Mouse (Mus musculus) limb, embryonic 13.5 days (tissue): Measurements from ENCODE around the gene Dpf3. TPM values are rescaled to one million over a fixed set of nuclear protein-coding genes. Genes with fewer than 3 reads are reported as not detected.

Experiments
- ATAC-seq: fragments of 200-750 bp; cut with Nextera tagmentation; 2 replicates; pipeline ENCODE4 v1.8.0; 2017; ENCODE audit warnings: low read depth, moderate number of reproducible peaks, moderate TSS enrichment; ENCODE audit not compliant: low FRiP score
- H3K27ac ChIP-seq: fragments of 300-500 bp; sonication (generic); 2 replicates; pipeline ENCODE4 v1.5.1; 2015; ENCODE audit warnings: inconsistent platforms, mild to moderate bottlenecking, moderate library complexity
- H3K27me3 ChIP-seq: fragments of 300-500 bp; sonication (generic); 2 replicates; pipeline ENCODE4 v1.6.1; 2015; ENCODE audit warnings: mild to moderate bottlenecking, inconsistent platforms
- H3K36me3 ChIP-seq: fragments of 300-500 bp; sonication (generic); 2 replicates; pipeline ENCODE4 v1.6.1; 2015; ENCODE audit warnings: inconsistent platforms, mild to moderate bottlenecking, moderate library complexity
- H3K4me1 ChIP-seq: fragments of 300-500 bp; sonication (generic); 2 replicates; pipeline ENCODE4 v1.6.1; 2015; ENCODE audit warnings: inconsistent platforms
- H3K4me2 ChIP-seq: fragments of 300-500 bp; sonication (generic); replicated peaks from 2 replicates; pipeline ENCODE4 v1.6.1; 2015; ENCODE audit warnings: inconsistent platforms, mild to moderate bottlenecking, moderate library complexity
- H3K4me3 ChIP-seq: fragments of 300-500 bp; sonication (generic); 2 replicates; pipeline ENCODE4 v1.5.1; 2015; ENCODE audit warnings: moderate library complexity, mild to moderate bottlenecking, inconsistent platforms
- H3K9ac ChIP-seq: fragments of 300-500 bp; sonication (generic); 2 replicates; pipeline ENCODE4 v1.6.1; 2015; ENCODE audit warnings: mild to moderate bottlenecking, inconsistent platforms
- H3K9me3 ChIP-seq: fragments of 300-500 bp; sonication (generic); 2 replicates; pipeline ENCODE4 v1.6.1; 2016; ENCODE audit warnings: inconsistent platforms
- WGBS: fragments of 180-500 bp; shearing (Covaris S2); methylation state at CpG from one replicate; pipeline ENCODE4 v1.1.7; 2015; 5-methylcytosine and 5-hydroxymethylcytosine counted together
- polyA plus RNA-seq: library from polyadenylated mRNA; unstranded; fragments of >200 nt; fragmentation: Nextera tagmentation; extraction: Ambion mirVana; gene quantifications from 2 replicates; pipeline ENCODE4 v1.2.1, GENCODE M21; 2015

Dpf3 gene
- polyA plus RNA-seq, 1 experiment from 2014 or later, result 6.1 TPM

DNA sequence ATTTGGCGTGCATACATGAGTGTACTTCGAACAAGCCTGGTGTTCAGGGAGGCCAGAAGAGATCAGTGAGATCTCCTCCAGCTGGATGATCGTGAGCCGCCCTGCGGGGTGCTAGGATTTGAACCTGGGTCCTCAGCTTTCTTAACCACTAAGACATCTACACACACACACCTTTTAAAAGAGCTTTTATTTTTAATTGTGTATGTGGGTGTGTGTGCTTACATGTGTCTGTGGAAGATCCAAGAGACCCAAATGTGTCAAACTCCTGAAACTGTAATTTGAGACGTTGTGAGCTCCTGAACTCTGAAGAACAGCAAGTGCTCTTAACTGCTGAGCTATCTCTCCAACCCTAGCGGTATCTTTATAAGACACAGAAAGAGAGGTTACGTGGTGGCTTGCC lies 33.6 kb upstream of the Dpf3 start:
- Histone ChIP-seq H3K27ac (no peak overlapping the region), H3K4me3 (peak overlapping the region; percentile 74), H3K36me3 (no peaks in the 10 kb centered on the region), H3K9ac (peak overlapping the region; percentile 77), H3K4me2 (peak overlapping the region; percentile 73), H3K4me1 (peaks cover 22% of the 10 kb centered on the region), H3K9me3 (no peaks in the 10 kb centered on the region), H3K27me3 (no peaks in the 10 kb centered on the region)
- no peak for ATAC-seq
- WGBS, result 41% methylated on average over 8 of the region's 8 CpGs

DNA sequence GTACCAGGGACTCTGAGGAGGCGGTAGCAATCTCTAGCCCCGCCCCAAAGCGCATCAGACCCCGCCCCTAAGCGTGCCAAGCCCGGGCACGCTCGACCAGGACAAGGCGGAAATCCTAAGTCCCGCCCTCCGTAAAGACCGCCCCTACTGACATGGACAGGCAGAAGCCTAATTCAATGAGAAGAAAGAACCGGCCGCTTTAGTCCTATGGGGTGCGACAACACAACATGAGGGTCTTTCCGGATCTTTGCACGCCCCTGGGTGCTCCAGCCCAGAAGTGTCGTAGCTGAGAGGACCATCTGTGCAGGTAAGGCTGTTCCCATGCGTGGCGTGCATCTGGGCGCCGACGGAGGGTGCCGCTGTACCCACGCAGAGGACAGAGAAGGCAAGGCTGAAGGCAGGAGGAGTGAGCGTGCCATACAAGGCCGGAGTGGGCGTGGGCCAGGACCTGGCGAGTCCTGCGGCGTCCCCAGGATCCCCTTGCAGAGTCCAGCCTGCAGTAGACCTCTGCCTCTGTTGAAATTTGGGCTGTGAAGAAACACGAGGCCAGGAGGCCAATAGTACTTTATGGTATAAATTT lies 32.9 kb upstream of the Dpf3 start, which contains the start of gene Dcaf4:
Gene Dcaf4 (plus strand): TSS at position 156 of the 580 bp plus-strand sequence.
- Histone ChIP-seq H3K4me2 (peak within 1 kb of the TSS; percentile 73), H3K36me3 (no peaks in the 10 kb centered on the region), H3K9me3 (no peaks in the 10 kb centered on the region), H3K9ac (peak within 1 kb of the TSS; percentile 77), H3K27ac (peak within 1 kb of the TSS; percentile 63; the same call in 1 of the 2 replicates), H3K4me3 (peak within 1 kb of the TSS; percentile 74), H3K4me1 (peaks cover 19% of the 10 kb centered on the region), H3K27me3 (no peaks in the 10 kb centered on the region)
- WGBS, result under 1% methylated on average over 32 of the region's 32 CpGs
- ATAC-seq, result peak; percentile 98

DNA sequence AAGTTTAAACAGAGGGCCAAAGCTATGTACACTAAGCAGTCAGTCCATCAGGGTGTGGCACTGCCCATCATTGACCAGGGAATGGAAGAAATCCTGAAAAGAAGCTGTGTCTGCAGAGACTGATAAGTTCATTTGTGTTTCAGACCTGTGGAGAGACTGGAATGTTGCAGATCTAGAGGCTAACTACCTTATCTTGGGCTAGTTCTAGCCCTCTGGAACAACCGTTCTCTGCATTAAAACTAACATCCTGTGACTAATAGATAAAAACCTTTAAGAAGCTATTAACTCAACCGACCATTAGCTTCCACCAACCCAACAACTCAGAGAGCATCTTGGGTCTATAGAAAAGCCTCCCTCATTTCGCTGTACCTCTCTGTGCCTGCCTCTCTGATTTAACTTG lies 30.1 kb upstream of the Dpf3 start:
- Histone ChIP-seq H3K36me3 (no peaks in the 10 kb centered on the region), H3K4me2 (no peak overlapping the region), H3K4me3 (no peak overlapping the region), H3K9me3 (no peaks in the 10 kb centered on the region), H3K27me3 (no peaks in the 10 kb centered on the region), H3K4me1 (peaks cover 24% of the 10 kb centered on the region), H3K27ac (no peak overlapping the region), H3K9ac (no peak overlapping the region)
- no peak for ATAC-seq
- 81% methylated on average over 3 of the region's 3 CpGs for WGBS

DNA sequence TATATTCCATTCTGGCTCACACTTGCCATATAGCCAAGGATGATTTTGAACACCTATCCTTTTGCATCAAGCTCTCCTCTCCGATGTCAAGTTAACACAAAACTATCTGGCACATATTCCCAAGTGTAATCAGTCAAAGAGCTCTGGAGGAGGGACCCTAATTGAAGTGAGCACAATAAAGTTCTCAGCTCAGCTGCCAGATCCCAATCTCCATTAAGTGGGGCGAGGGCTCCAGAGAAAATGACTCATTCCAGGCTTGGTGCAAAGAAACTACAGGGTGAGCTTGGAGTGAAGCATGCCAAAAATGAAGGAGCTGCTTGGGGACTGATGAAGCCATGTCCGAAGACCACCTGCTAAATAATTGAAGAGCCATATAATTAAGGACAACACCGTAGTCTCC lies 26.7 kb upstream of the Dpf3 start:
- no peaks in the 10 kb centered on the region for H3K9me3 ChIP-seq
- H3K4me1 ChIP-seq, result peaks cover 19% of the 10 kb centered on the region
- no peaks in the 10 kb centered on the region for H3K36me3 ChIP-seq
- no peak overlapping the region for H3K4me2 ChIP-seq
- 57% methylated on average over 4 of the region's 4 CpGs for WGBS
- no peak overlapping the region for H3K4me3 ChIP-seq
- no peak overlapping the region for H3K27ac ChIP-seq
- H3K27me3 ChIP-seq, result no peaks in the 10 kb centered on the region
- no peak overlapping the region for H3K9ac ChIP-seq
- ATAC-seq, result no peak

DNA sequence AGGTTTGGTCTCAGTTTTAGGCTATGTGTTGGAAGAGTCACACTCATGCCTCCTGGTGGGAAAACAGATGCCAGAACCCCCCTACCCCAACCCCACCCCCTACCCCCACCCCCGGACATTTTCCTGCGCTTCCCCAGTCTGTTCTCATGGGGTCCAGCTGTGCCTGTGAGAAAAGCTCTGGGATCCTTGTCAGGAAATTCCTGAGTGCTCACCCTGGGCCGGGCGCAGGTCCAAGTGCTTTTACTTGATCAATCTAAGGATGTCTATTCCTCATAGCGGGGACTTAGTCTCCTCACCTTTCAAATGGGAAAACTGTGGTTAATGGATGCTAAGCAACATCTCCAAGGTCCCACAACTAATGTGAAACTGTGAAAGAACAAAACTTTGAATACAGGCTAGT lies 25.7 kb upstream of the Dpf3 start:
- Histone ChIP-seq H3K4me1 (peaks cover 19% of the 10 kb centered on the region), H3K4me3 (no peak overlapping the region), H3K27me3 (no peaks in the 10 kb centered on the region), H3K9ac (no peak overlapping the region), H3K9me3 (no peaks in the 10 kb centered on the region), H3K36me3 (no peaks in the 10 kb centered on the region), H3K27ac (no peak overlapping the region), H3K4me2 (no peak overlapping the region; the same call in 1 of the 2 replicates)
- 10% methylated on average over 5 of the region's 5 CpGs for WGBS
- peak; percentile 24; the same call in 1 of the 2 replicates for ATAC-seq

DNA sequence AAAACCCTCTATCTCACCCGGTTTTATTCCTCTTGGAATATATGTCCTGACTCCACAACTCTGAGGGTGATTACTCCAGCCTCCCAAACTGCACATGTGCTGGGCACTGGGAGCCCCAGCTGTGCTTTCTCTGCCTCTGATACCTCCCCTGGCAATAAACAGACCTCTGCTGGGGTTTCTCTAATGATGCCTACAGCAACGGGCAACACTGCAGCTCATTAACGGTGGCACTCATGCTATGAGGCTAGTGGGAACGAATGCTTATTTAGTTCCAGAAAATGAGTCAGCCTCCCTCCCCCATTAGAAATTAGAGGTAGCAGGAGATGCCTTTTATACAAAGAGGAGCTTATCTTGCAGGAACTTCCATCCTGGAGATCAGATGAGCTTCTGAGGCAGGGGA lies 25.3 kb upstream of the Dpf3 start:
- Histone ChIP-seq H3K9ac (no peak overlapping the region), H3K27ac (no peak overlapping the region), H3K4me1 (peaks cover 19% of the 10 kb centered on the region), H3K4me3 (no peak overlapping the region), H3K9me3 (no peaks in the 10 kb centered on the region), H3K27me3 (no peaks in the 10 kb centered on the region), H3K36me3 (no peaks in the 10 kb centered on the region), H3K4me2 (peak overlapping the region; percentile 25)
- 9% methylated on average over 4 of the region's 4 CpGs for WGBS
- ATAC-seq, result 0 out of 2 replicates have a peak, but pooled peaks have one; percentile 48

DNA sequence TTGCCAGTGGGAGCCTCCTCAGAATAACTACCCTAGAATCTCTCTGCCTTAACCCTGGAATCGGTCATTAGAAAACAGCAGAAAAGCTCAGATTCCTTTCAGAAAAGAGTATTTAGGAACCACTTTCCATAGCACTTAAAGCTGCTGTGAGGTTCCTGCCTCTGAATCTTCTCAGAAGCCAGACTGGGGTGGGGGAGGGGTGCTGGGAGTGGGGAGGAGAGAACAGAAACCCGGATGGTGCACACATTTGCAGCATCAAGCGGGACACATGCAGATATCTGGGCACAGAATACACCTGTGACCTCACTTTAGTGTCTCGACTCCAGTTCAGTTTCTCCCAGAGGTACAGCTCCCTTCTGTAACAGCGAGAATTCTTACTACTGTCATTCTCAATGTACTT lies 23.1 kb upstream of the Dpf3 start:
- H3K4me1 ChIP-seq, result peaks cover 17% of the 10 kb centered on the region
- H3K9ac ChIP-seq, result no peak overlapping the region
- no peak overlapping the region for H3K4me3 ChIP-seq
- no peaks in the 10 kb centered on the region for H3K27me3 ChIP-seq
- WGBS, result 77% methylated on average over 5 of the region's 5 CpGs
- ATAC-seq, result no peak
- H3K27ac ChIP-seq, result no peak overlapping the region
- H3K4me2 ChIP-seq, result no peak overlapping the region
- no peaks in the 10 kb centered on the region for H3K9me3 ChIP-seq
- H3K36me3 ChIP-seq, result no peaks in the 10 kb centered on the region

DNA sequence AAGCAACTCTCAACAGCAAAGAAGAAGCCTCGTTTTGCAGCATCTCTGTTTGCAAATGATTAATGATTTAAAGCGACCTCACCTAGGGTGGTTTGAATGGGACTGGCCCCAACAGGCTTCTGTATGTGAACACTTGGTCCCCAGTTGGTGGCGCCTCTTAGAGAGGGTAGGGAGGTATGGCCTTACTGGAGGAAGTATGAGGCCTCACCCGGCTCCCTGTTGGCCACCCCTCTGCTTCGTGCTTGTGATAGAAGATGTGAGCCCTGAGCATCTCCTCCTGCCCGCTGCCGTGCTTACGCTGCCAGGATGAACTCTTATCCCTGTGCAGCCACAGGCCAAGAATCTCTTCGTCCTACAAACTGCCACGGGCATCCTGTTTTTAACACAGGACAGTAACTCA lies 19.0 kb upstream of the Dpf3 start:
- no peak for ATAC-seq
- no peak overlapping the region for H3K4me3 ChIP-seq
- 76% methylated on average over 10 of the region's 10 CpGs for WGBS
- no peak overlapping the region for H3K9ac ChIP-seq
- H3K36me3 ChIP-seq, result no peaks in the 10 kb centered on the region
- H3K27me3 ChIP-seq, result no peaks in the 10 kb centered on the region
- no peaks in the 10 kb centered on the region for H3K4me1 ChIP-seq
- no peak overlapping the region for H3K27ac ChIP-seq
- H3K4me2 ChIP-seq, result no peak overlapping the region
- no peaks in the 10 kb centered on the region for H3K9me3 ChIP-seq

DNA sequence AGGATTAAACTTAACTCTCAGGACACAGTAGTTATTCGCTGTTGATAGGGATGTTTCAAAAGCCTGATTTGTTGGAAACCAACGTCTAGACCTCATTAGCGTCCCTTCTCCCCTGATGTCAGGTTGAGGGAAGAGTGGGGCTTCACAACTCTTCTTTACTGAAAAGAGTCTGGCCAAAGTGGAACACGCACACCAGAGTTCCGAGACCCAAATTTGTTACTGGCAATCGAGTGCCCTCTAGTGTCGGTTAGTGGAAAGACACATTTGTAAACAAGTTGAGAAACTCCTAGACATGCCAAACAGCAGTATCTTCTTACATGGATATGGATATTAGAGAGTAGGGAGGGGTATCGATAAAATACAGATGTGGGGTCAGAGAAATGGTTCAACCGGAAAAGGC lies 14.7 kb upstream of the Dpf3 start:
- Histone ChIP-seq H3K9ac (no peak overlapping the region), H3K4me3 (no peak overlapping the region), H3K27me3 (no peaks in the 10 kb centered on the region), H3K4me2 (no peak overlapping the region), H3K36me3 (no peaks in the 10 kb centered on the region), H3K4me1 (peaks cover 6% of the 10 kb centered on the region), H3K27ac (no peak overlapping the region), H3K9me3 (no peaks in the 10 kb centered on the region)
- no peak for ATAC-seq
- WGBS, result 7% methylated on average over 9 of the region's 9 CpGs

DNA sequence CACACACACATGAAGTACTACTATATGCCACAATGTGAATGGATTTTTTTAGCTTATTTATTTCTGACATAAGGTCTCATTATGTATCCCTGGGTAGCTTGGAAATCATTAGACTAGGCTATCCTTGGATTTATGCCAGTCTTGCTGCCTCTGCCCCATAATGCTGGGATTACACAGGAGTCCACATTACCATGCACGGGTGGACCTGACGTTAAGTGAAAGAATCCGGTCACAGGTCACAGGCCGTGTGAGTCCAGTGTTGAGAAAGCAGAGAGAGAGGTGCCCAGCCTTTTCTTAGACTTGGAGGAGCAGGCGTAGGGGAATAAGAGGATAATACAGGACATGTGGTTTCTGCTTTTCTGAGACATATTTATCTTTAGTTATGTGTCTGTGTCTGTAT lies 11.7 kb upstream of the Dpf3 start:
- Histone ChIP-seq H3K4me1 (peaks cover 6% of the 10 kb centered on the region), H3K9ac (no peak overlapping the region), H3K4me3 (no peak overlapping the region), H3K4me2 (no peak overlapping the region), H3K27ac (no peak overlapping the region), H3K27me3 (no peaks in the 10 kb centered on the region), H3K9me3 (no peaks in the 10 kb centered on the region), H3K36me3 (no peaks in the 10 kb centered on the region)
- no peak for ATAC-seq
- 67% methylated on average over 5 of the region's 5 CpGs for WGBS

DNA sequence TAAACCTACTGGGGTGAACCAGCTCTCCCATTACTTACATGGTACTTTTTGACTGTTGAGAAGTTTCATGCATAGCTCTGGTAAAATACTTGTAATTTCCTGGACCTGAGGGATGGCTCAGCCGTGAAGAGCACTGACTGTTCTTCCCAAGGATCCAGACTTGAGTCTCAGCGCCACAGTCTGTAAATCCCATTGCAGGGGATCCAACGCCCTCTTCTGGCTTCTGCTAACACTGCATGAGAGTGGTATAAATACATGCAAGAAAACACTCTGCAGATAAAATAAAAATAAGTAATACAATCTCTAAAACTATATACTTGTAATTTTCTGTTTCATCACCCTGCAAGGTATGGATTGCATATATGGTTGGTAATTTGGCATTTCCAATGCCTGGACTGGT lies 10.4 kb upstream of the Dpf3 start:
- H3K4me2 ChIP-seq, result no peak overlapping the region
- peaks cover 6% of the 10 kb centered on the region for H3K4me1 ChIP-seq
- 83% methylated on average over 3 of the region's 3 CpGs for WGBS
- no peak overlapping the region for H3K4me3 ChIP-seq
- no peaks in the 10 kb centered on the region; the same call in 1 of the 2 replicates for H3K27me3 ChIP-seq
- no peak for ATAC-seq
- no peaks in the 10 kb centered on the region for H3K9me3 ChIP-seq
- no peak overlapping the region for H3K9ac ChIP-seq
- no peak overlapping the region for H3K27ac ChIP-seq
- no peaks in the 10 kb centered on the region for H3K36me3 ChIP-seq

DNA sequence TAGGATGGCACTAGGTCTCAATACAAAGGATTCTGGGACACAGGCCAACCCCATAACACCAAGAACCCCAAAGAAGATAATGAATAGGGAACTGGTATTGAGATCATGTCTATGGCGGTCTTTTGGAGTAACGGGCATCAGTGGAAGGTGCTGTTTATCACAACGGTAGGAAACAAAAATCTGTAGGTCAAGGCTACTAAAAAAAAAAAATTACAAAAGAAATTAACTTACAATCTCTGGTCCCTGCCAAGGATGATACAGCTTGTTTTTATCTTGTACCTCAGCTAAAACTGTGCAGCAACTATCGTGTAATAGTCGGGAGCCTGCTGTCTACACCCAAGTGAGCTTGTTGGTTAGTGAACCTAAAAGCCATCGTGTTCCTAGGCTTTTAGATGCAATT lies 9.2 kb upstream of the Dpf3 start:
- ATAC-seq, result no peak
- Histone ChIP-seq H3K9ac (no peak overlapping the region), H3K4me2 (no peak overlapping the region), H3K36me3 (no peaks in the 10 kb centered on the region), H3K4me1 (peaks cover 6% of the 10 kb centered on the region), H3K9me3 (no peaks in the 10 kb centered on the region), H3K27ac (no peak overlapping the region), H3K27me3 (no peaks in the 10 kb centered on the region; the same call in 1 of the 2 replicates), H3K4me3 (no peak overlapping the region)
- WGBS, result 91% methylated on average over 6 of the region's 6 CpGs

DNA sequence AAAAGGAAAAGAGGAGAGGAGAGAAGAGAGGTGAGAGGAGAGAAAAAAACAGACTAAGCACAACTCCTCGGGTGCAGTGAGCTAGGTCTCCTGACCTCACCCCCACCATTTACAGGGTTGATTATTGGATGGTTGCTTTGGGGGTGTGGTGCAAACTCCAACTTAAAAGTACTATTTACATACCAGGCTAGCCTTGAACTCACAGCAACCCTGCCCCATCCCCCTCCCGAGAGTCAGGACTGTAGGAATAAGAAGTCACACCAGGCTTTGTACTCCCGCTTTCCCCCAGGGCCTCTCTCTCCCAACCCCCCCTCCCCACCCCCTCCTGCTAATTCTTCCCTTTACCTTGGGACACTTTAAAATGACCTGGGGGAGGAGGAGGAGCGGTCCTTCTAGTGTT lies 8.8 kb upstream of the Dpf3 start:
- Histone ChIP-seq H3K27me3 (no peaks in the 10 kb centered on the region; the same call in 1 of the 2 replicates), H3K36me3 (no peaks in the 10 kb centered on the region), H3K4me1 (peaks cover 6% of the 10 kb centered on the region), H3K4me3 (no peak overlapping the region), H3K4me2 (no peak overlapping the region), H3K9ac (no peak overlapping the region), H3K9me3 (peaks cover 3% of the 10 kb centered on the region), H3K27ac (no peak overlapping the region)
- no peak for ATAC-seq
- WGBS, result 76% methylated on average over 4 of the region's 4 CpGs
